Comparison of ENCODE assay signal across 8 mouse cellular contexts in genomic region chr4:155812665-155813181, GRCm38 (mm10). TPM values are rescaled to one million over a fixed set of nuclear protein-coding genes. Genes with fewer than 3 reads are reported as not detected.
DNase-seq lines count a peak whose midpoint lies in the region; ATAC-seq lines count a peak whose summit lies in the region.

No protein-coding gene starts in this region.

- peaks cover 16% of the 10 kb centered on the region for H3K4me1 ChIP-seq in forebrain, embryonic 14.5 days (ENCODE audit: control insufficient read depth, insufficient read depth, low read length)
- peaks cover 24% of the 10 kb centered on the region for H3K4me1 ChIP-seq in midbrain, embryonic 10.5 days

- peak; percentile 33 to 48 for DNase-seq in layer of hippocampus, postnatal 10 days (ENCODE audit: low spot score in 2 of 2)
- DNase-seq in layer of hippocampus, adult 9-10 months (ENCODE audit: low spot score), result no peak
- DNase-seq in adipocyte (ENCODE audit: low spot score), result peak; percentile 72
- peak; percentile 41 for DNase-seq in forebrain, embryonic 14.5 days (ENCODE audit: low spot score)
- peak; percentile 64 for DNase-seq in kidney, postnatal 10 days
- DNase-seq in midbrain, embryonic 10.5 days (ENCODE audit: low spot score), result no peak
- peak; percentile 51 for DNase-seq in thymus, postnatal 14 days
- no peak for DNase-seq in right cerebral cortex, postnatal 25 days

- H3K4me3 ChIP-seq in forebrain, embryonic 14.5 days (ENCODE audit: low read depth, low read length), result peak overlapping the region; percentile 100
- H3K4me3 ChIP-seq in midbrain, embryonic 10.5 days, result peak overlapping the region; percentile 98

- H3K4me2 ChIP-seq in forebrain, embryonic 14.5 days (ENCODE audit: low read length), result peak overlapping the region; percentile 93

- no peaks in the 10 kb centered on the region for H3K27me3 ChIP-seq in forebrain, embryonic 14.5 days (replicated peaks; ENCODE audit: control insufficient read depth, insufficient read depth, low read length)
- no peaks in the 10 kb centered on the region for H3K27me3 ChIP-seq in midbrain, embryonic 10.5 days (ENCODE audit: low read depth, poor library complexity, severe bottlenecking)

- H3K36me3 ChIP-seq in forebrain, embryonic 14.5 days (ENCODE audit: control insufficient read depth, insufficient read depth, low read length), result peaks cover 77% of the 10 kb centered on the region
- H3K36me3 ChIP-seq in midbrain, embryonic 10.5 days, result peaks cover 83% of the 10 kb centered on the region

- peak overlapping the region; percentile 86 for H3K27ac ChIP-seq in forebrain, embryonic 14.5 days (ENCODE audit: low read depth, low read length)
- H3K27ac ChIP-seq in midbrain, embryonic 10.5 days (replicated peaks), result peak overlapping the region; percentile 98

- under 1% methylated on average over 42 of the region's 49 CpGs for WGBS in forebrain, embryonic 14.5 days
- under 1% methylated on average over 46 of the region's 49 CpGs for WGBS in midbrain, embryonic 10.5 days

- ATAC-seq in forebrain, embryonic 14.5 days, result peak; percentile 42; the same call in 1 of the 2 replicates

- H3K9me3 ChIP-seq in forebrain, embryonic 14.5 days (replicated peaks; ENCODE audit: control insufficient read depth, low read length), result no peaks in the 10 kb centered on the region
- H3K9me3 ChIP-seq in midbrain, embryonic 10.5 days (replicated peaks), result no peaks in the 10 kb centered on the region

- peak overlapping the region; percentile 100 for H3K9ac ChIP-seq in forebrain, embryonic 14.5 days (ENCODE audit: low read length)

RNA-seq across cellular contexts. Expression of gene Ccnl2, which starts 0.4 kb away (rescaled TPM):
- total RNA-seq in layer of hippocampus, postnatal 10 days (2021), result 10 to 100 TPM; 75.5 to 83.2 TPM
- polyA plus RNA-seq in forebrain, embryonic 14.5 days (2014; fragmentation: Nextera tagmentation; extraction: Ambion mirVana), result 119 and 144 TPM in 2 replicates
- 161 and 171 TPM in 2 replicates for polyA plus RNA-seq in midbrain, embryonic 10.5 days (2016; fragmentation: Nextera tagmentation; extraction: Ambion mirVana)

RNA-seq across cellular contexts. Expression of gene Mrpl20, which starts 10.0 kb away (rescaled TPM):
- 100 to 1,000 TPM; 109 to 114 TPM for total RNA-seq in layer of hippocampus, postnatal 10 days (2021)
- 274 and 313 TPM in 2 replicates for polyA plus RNA-seq in forebrain, embryonic 14.5 days (2014; fragmentation: Nextera tagmentation; extraction: Ambion mirVana)
- 235 and 260 TPM in 2 replicates for polyA plus RNA-seq in midbrain, embryonic 10.5 days (2016; fragmentation: Nextera tagmentation; extraction: Ambion mirVana)

RNA-seq across cellular contexts. Expression of gene Aurkaip1, which starts 18.3 kb away (rescaled TPM):
- 10 to 100 TPM; 66.7 to 77.0 TPM for total RNA-seq in layer of hippocampus, postnatal 10 days (2021)
- polyA plus RNA-seq in forebrain, embryonic 14.5 days (2014; fragmentation: Nextera tagmentation; extraction: Ambion mirVana), result 120 and 135 TPM in 2 replicates
- 159 and 172 TPM in 2 replicates for polyA plus RNA-seq in midbrain, embryonic 10.5 days (2016; fragmentation: Nextera tagmentation; extraction: Ambion mirVana)

RNA-seq across cellular contexts. Expression of gene Ankrd65, which starts 22.5 kb away (rescaled TPM):
- total RNA-seq in layer of hippocampus, postnatal 10 days (2021), result not detected
- polyA plus RNA-seq in forebrain, embryonic 14.5 days (2014; fragmentation: Nextera tagmentation; extraction: Ambion mirVana), result not detected in 2 replicates
- polyA plus RNA-seq in midbrain, embryonic 10.5 days (2016; fragmentation: Nextera tagmentation; extraction: Ambion mirVana), result not detected in 2 replicates

RNA-seq across cellular contexts. Expression of gene Mxra8, which starts 26.8 kb away (rescaled TPM):
- 10 to 100 TPM; 14.1 to 16.0 TPM for total RNA-seq in layer of hippocampus, postnatal 10 days (2021)
- polyA plus RNA-seq in forebrain, embryonic 14.5 days (2014; fragmentation: Nextera tagmentation; extraction: Ambion mirVana), result 15.6 and 22.1 TPM in 2 replicates
- 50.7 and 53.1 TPM in 2 replicates for polyA plus RNA-seq in midbrain, embryonic 10.5 days (2016; fragmentation: Nextera tagmentation; extraction: Ambion mirVana)

Comparison
In these comparisons a context has a peak if more than half of its experiments do, and no peak if none do; other contexts are left out.
1. DNase-seq: peak in layer of hippocampus, postnatal 10 days (2 of 2), adipocyte (single experiment), forebrain, embryonic 14.5 days (single experiment), kidney, postnatal 10 days (single experiment) and thymus, postnatal 14 days (single experiment); none in layer of hippocampus, adult 9-10 months (single experiment), midbrain, embryonic 10.5 days (single experiment) and right cerebral cortex, postnatal 25 days (single experiment).